Mouse (Mus musculus) thymus, postnatal 0 days (tissue): ENCODE data around the gene Rad50. TPM values are rescaled to one million over a fixed set of nuclear protein-coding genes. Genes with fewer than 3 reads are reported as not detected.
A peak's percentile ranks its signal among the peaks of the same experiment; 100 is the strongest.

Experiments
- DNase-seq: peaks from one replicate; pipeline ENCODE4 v3.0.0-alpha.2; 2015; ENCODE audit warnings: low spot score
- polyA plus RNA-seq: library from polyadenylated mRNA; unstranded; fragments of >200 nt; fragmentation: Nextera tagmentation; extraction: Ambion mirVana; gene quantifications from 2 replicates; pipeline ENCODE4 v1.2.1, GENCODE M21; 2015

Rad50 gene
- polyA plus RNA-seq, 1 experiment from 2014 or later: 44.8 TPM

GRCm38 (mm10) chr11:53635590-53636182 is 71.4 kb downstream of the Rad50 start:
- no peak for DNase-seq

GRCm38 (mm10) chr11:53634556-53634955 is 72.6 kb downstream of the Rad50 start, which contains the start of gene Il13:
Il13 (minus strand) TSS chr11:53634702.
- DNase-seq: no peak

GRCm38 (mm10) chr11:53633644-53634043 is 73.5 kb downstream of the Rad50 start:
- DNase-seq: no peak

- DNase-seq: no peak
Measured at GRCm38 (mm10) chr11:53632122-53632733, 74.9 kb downstream of the Rad50 start.

- peak; percentile 81 for DNase-seq
Measured at GRCm38 (mm10) chr11:53627859-53628258, 79.3 kb downstream of the Rad50 start.

- DNase-seq: no peak
Measured at GRCm38 (mm10) chr11:53626802-53627373, 80.2 kb downstream of the Rad50 start.

- no peak for DNase-seq
Measured at GRCm38 (mm10) chr11:53624124-53624523, 83.0 kb downstream of the Rad50 start.

- no peak for DNase-seq
Measured at GRCm38 (mm10) chr11:53623573-53623972, 83.5 kb downstream of the Rad50 start.

- DNase-seq: no peak
Measured at GRCm38 (mm10) chr11:53622440-53622806, 84.7 kb downstream of the Rad50 start.

- DNase-seq: no peak
Measured at GRCm38 (mm10) chr11:53621582-53622439, 85.3 kb downstream of the Rad50 start.

GRCm38 (mm10) chr11:53620094-53620493 is 87.0 kb downstream of the Rad50 start:
- no peak for DNase-seq

- DNase-seq: no peak
Measured at GRCm38 (mm10) chr11:53619428-53619827, 87.7 kb downstream of the Rad50 start.

- DNase-seq: no peak
Measured at GRCm38 (mm10) chr11:53618619-53619198, 88.4 kb downstream of the Rad50 start, which contains the start of gene Il4. Il4 (minus strand) TSS chr11:53618669.

- DNase-seq: no peak
Measured at GRCm38 (mm10) chr11:53617562-53618109, 89.5 kb downstream of the Rad50 start.

GRCm38 (mm10) chr11:53616748-53617558 is 90.2 kb downstream of the Rad50 start:
- no peak for DNase-seq

GRCm38 (mm10) chr11:53615575-53615974 is 91.5 kb downstream of the Rad50 start:
- DNase-seq: no peak

- DNase-seq: no peak
Measured at GRCm38 (mm10) chr11:53615172-53615571, 91.9 kb downstream of the Rad50 start.

GRCm38 (mm10) chr11:53609672-53610071 is 97.4 kb downstream of the Rad50 start:
- DNase-seq: no peak

GRCm38 (mm10) chr11:53609231-53609630 is 97.9 kb downstream of the Rad50 start:
- no peak for DNase-seq

GRCm38 (mm10) chr11:53605609-53606008 is 101.5 kb downstream of the Rad50 start:
- DNase-seq: no peak
